Mouse (Mus musculus) intestine, embryonic 15.5 days (tissue): Measurements from ENCODE around the gene March1. TPM values are rescaled to one million over a fixed set of nuclear protein-coding genes. Genes with fewer than 3 reads are reported as not detected.

Source experiments
- ATAC-seq: fragments of 200-750 bp; cut with Nextera tagmentation; 2 replicates; pipeline ENCODE4 v1.8.0; 2017; ENCODE audit warnings: moderate TSS enrichment, moderate library complexity
- H3K27ac ChIP-seq: fragments of 300-500 bp; sonication (generic); 2 replicates; pipeline ENCODE4 v1.5.1; 2015; ENCODE audit warnings: mild to moderate bottlenecking, inconsistent platforms
- H3K27me3 ChIP-seq: fragments of 300-500 bp; sonication (generic); replicated peaks from 2 replicates; pipeline ENCODE4 v1.6.1; 2015; ENCODE audit warnings: inconsistent platforms
- H3K36me3 ChIP-seq: fragments of 300-500 bp; sonication (generic); 2 replicates; pipeline ENCODE4 v1.6.1; 2015; ENCODE audit warnings: inconsistent platforms
- H3K4me1 ChIP-seq: fragments of 300-500 bp; sonication (generic); replicated peaks from 2 replicates; pipeline ENCODE4 v1.6.1; 2015; ENCODE audit warnings: inconsistent platforms
- H3K4me2 ChIP-seq: fragments of 300-500 bp; sonication (generic); replicated peaks from 2 replicates; pipeline ENCODE4 v1.6.1; 2015; ENCODE audit warnings: mild to moderate bottlenecking, inconsistent platforms
- H3K4me3 ChIP-seq: fragments of 300-500 bp; sonication (generic); replicated peaks from 2 replicates; pipeline ENCODE4 v1.5.1; 2015; ENCODE audit warnings: inconsistent platforms
- H3K9ac ChIP-seq: fragments of 300-500 bp; sonication (generic); 2 replicates; pipeline ENCODE4 v1.6.1; 2015; ENCODE audit warnings: inconsistent platforms
- H3K9me3 ChIP-seq: fragments of 300-500 bp; sonication (generic); 2 replicates; pipeline ENCODE4 v1.6.1; 2016; ENCODE audit warnings: inconsistent platforms
- WGBS: fragments of 180-500 bp; shearing (Covaris S2); methylation state at CpG from one replicate; pipeline ENCODE4 v1.1.7; 2015; 5-methylcytosine and 5-hydroxymethylcytosine counted together
- polyA plus RNA-seq: library from polyadenylated mRNA; unstranded; fragments of >200 nt; fragmentation: Nextera tagmentation; extraction: Ambion mirVana; gene quantifications from 2 replicates; pipeline ENCODE4 v1.2.1, GENCODE M21; 2015

The March1 gene
- 0.84 and 0.91 TPM in 2 replicates for polyA plus RNA-seq

DNA sequence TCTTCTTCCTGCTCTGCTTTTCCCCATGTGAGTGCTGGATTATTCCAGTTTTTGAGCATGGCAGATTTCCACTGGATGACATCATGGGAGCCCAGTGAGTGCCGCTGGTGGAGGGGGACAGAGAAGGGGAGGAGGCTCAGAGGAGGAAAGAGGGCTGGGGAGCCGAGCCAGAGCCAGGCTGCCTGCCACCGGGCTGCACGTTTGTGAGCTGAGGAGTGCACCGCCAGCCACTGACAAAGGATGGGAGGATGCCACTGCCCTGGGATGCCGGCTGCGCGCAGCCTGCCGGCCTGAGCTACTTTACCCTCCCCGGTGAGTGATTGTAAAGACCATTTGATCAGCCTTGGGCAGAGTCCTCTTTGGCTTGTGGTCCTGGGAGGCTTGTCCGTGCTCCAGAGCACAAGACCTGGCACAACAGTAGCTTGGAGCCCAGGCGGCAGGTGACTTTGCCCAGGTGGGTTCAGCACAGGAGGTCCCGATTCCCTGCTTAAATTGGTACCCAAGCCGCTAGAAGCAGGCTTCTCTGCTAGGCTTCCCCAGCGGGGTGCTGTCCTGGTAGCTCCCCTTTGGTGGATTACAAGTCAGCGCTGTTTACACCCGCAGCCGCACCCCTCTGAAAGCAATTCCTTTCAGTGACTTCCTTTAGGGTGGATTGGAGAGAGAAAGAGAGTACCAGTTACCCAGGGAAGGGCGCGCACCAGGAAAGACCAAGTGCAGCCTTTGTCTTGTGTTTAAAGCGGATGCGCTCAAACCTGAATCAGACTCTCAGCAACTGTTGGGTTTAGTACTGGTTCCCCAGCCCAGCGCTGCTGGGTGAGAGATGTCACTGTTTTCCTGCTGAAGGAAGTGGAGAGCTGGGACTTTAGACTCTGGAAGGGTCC, at the start of gene March1:
TSS of gene March1 (plus strand) at position 30 of the 881 bp plus-strand sequence.
- Histone ChIP-seq H3K36me3 (no peaks in the 10 kb centered on the region), H3K4me2 (no peak within 1 kb of the TSS), H3K27ac (no peak within 1 kb of the TSS), H3K9ac (no peak within 1 kb of the TSS), H3K27me3 (peaks cover 9% of the 10 kb centered on the region), H3K4me3 (no peak within 1 kb of the TSS), H3K4me1 (no peaks in the 10 kb centered on the region), H3K9me3 (no peaks in the 10 kb centered on the region)
- ATAC-seq, result no peak
- 2% methylated on average over 23 of the region's 23 CpGs for WGBS

DNA sequence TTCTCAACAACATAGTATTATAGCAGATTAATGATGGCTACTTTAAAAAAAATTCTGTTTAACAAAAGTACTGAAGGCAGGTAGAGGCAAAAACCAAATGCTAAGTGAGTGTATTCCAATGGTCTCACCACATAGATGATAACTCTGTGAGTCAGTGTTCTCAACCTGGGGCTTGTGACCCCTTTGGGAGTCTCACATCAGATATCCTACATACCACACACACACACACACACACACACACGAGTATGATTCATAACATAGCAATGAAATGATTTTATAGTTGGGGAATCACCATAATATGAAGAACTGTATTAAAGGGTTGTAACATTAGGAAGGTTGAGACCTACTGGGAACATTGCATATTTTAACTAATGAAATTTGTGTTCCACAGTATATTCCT, 30.8 kb upstream of the March1 start:
- ATAC-seq, result no peak
- Histone ChIP-seq H3K4me2 (no peak overlapping the region), H3K4me1 (no peaks in the 10 kb centered on the region), H3K27ac (no peak overlapping the region), H3K9me3 (no peaks in the 10 kb centered on the region), H3K9ac (no peak overlapping the region), H3K4me3 (no peak overlapping the region), H3K36me3 (no peaks in the 10 kb centered on the region), H3K27me3 (no peaks in the 10 kb centered on the region)
- WGBS, result 70% methylated on average over 1 of the region's 1 CpGs

DNA sequence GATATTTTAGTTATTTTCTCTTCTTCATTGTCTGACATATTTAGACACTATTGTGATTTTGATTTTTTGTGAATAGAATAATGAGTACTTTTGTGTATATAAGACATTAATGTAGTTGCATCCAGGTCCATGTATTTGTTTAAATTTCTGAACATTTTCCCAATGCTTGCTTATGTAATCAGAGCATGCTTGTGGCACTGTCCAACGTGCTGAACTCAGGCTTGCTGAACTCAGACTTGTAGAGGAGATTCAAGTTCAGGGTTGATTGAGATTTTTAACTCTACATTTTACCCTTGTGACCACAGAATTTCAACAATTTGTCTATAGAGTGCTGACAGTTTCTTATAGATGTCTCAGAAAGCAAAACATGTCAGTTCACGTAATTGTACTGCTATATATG, 14.5 kb upstream of the March1 start:
- no peak overlapping the region for H3K4me2 ChIP-seq
- no peak overlapping the region for H3K27ac ChIP-seq
- no peak overlapping the region for H3K4me3 ChIP-seq
- ATAC-seq, result no peak
- no peaks in the 10 kb centered on the region for H3K4me1 ChIP-seq
- H3K9me3 ChIP-seq, result no peaks in the 10 kb centered on the region
- H3K36me3 ChIP-seq, result no peaks in the 10 kb centered on the region
- WGBS, result 41% methylated on average over 2 of the region's 2 CpGs
- H3K27me3 ChIP-seq, result no peaks in the 10 kb centered on the region
- H3K9ac ChIP-seq, result no peak overlapping the region

DNA sequence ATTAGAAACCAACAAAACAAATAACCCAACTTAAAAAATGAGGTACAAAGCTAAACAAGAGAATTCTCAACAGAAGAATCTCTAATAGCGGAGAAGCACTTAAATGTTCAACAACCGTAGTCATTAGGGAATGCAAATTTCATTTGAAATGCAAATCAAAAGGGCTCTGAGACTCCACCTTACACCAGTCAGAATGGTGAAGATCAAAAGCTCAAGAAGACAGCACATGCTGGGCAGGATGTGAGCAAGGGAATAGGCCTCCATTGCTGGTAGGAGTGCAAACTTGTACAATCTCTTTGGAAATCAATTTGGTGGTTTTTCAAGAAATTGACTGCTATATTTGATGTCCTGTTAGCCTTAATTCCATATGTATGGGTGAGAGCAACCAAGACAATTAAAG, 8.2 kb upstream of the March1 start:
- H3K4me2 ChIP-seq, result no peak overlapping the region
- H3K9ac ChIP-seq, result no peak overlapping the region
- no peaks in the 10 kb centered on the region for H3K27me3 ChIP-seq
- ATAC-seq, result no peak
- no peaks in the 10 kb centered on the region for H3K9me3 ChIP-seq
- no peak overlapping the region for H3K4me3 ChIP-seq
- no peak overlapping the region for H3K27ac ChIP-seq
- H3K4me1 ChIP-seq, result no peaks in the 10 kb centered on the region
- 79% methylated on average over 2 of the region's 2 CpGs for WGBS
- H3K36me3 ChIP-seq, result no peaks in the 10 kb centered on the region

DNA sequence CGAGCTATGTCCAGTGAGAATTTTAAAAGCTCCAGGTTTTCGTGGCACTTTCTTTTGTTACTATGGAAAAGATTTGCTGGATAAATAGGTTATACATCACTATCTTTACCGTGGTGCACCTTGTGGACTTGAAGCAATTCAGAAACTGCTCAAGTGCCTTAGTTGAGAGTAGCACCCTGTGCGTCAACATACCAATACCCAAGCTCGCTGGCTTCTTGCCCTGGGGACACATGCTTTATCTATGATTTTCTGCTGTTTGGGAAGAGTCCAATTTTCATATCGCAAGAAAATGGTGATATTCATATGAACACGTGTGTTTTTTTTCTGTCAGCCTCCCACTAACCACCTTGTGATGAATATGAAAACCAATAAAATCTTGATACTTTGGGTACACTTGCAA, 1.3 kb downstream of the March1 start:
- Histone ChIP-seq H3K36me3 (no peaks in the 10 kb centered on the region), H3K27ac (no peak overlapping the region), H3K4me2 (no peak overlapping the region), H3K4me1 (no peaks in the 10 kb centered on the region), H3K9me3 (no peaks in the 10 kb centered on the region), H3K4me3 (no peak overlapping the region), H3K9ac (no peak overlapping the region), H3K27me3 (peaks cover 9% of the 10 kb centered on the region)
- no peak for ATAC-seq
- 39% methylated on average over 7 of the region's 7 CpGs for WGBS

DNA sequence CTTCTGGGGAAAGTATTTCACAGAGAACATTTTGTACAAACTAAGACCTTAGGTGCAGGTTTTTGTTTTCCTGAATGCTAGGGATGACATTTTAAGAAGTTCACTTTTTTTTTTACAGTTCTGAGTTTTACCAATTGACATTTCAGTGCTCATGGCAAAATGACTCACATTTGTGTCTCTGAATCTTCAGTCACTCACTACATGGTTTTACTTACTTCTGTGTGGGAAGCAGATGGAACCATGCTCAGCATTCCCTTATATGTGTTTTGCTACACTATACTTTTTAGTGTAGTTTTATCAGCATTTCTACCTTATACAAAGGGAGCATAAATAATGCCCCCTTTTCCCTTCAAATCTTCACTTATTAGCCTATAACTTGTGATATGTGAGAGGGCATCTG, 27.2 kb downstream of the March1 start:
- Histone ChIP-seq H3K4me1 (no peaks in the 10 kb centered on the region), H3K27ac (no peak overlapping the region), H3K27me3 (no peaks in the 10 kb centered on the region), H3K9me3 (no peaks in the 10 kb centered on the region), H3K9ac (no peak overlapping the region), H3K4me3 (no peak overlapping the region), H3K4me2 (no peak overlapping the region), H3K36me3 (no peaks in the 10 kb centered on the region)
- ATAC-seq, result no peak

DNA sequence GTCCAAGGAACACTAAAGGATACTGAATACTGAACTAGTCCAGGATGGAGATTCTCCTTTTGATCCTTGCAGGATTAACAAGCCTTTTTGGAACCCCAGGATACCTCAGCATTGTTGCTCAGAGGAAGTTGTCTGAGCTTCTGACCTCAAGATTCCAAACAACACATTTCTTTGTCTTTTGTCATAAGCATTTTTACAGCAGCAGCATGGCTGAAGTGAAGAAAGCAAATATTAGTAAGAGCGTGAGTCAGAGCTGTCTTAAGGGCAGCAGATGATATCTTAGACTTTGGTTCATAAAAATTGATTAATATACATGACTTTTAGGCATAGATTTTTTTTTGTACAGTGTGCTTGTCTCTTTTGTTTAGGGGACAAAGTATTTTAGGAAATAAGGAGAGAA, 27.8 kb downstream of the March1 start:
- H3K27ac ChIP-seq, result no peak overlapping the region
- 72% methylated on average over 1 of the region's 1 CpGs for WGBS
- H3K4me1 ChIP-seq, result no peaks in the 10 kb centered on the region
- ATAC-seq, result no peak
- no peak overlapping the region for H3K4me3 ChIP-seq
- H3K9ac ChIP-seq, result no peak overlapping the region
- no peaks in the 10 kb centered on the region for H3K9me3 ChIP-seq
- no peaks in the 10 kb centered on the region for H3K27me3 ChIP-seq
- H3K4me2 ChIP-seq, result no peak overlapping the region
- no peaks in the 10 kb centered on the region for H3K36me3 ChIP-seq

DNA sequence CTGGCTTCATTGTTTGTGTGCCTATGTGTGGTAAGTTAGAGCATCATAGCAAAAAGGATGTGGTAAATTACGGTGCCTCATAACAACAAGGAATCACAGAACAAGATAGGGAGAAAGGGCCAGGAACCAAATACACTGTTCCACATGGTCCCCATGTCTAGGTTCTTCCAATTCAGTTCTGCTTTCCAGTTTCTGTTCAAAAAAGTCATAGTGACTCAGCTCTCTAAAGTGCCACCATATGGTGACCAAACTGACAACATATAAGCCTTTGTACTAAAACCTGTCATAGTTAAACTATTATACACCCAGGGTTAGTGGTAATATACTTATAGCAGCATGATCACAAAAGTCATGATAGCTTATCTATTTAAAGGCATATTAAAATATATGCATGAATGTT, 28.2 kb downstream of the March1 start:
- WGBS, result 73% methylated on average over 1 of the region's 1 CpGs
- no peak for ATAC-seq
- H3K4me3 ChIP-seq, result no peak overlapping the region
- H3K9me3 ChIP-seq, result no peaks in the 10 kb centered on the region
- no peaks in the 10 kb centered on the region for H3K4me1 ChIP-seq
- no peak overlapping the region for H3K4me2 ChIP-seq
- no peak overlapping the region for H3K9ac ChIP-seq
- H3K27ac ChIP-seq, result no peak overlapping the region
- no peaks in the 10 kb centered on the region for H3K27me3 ChIP-seq
- no peaks in the 10 kb centered on the region for H3K36me3 ChIP-seq

DNA sequence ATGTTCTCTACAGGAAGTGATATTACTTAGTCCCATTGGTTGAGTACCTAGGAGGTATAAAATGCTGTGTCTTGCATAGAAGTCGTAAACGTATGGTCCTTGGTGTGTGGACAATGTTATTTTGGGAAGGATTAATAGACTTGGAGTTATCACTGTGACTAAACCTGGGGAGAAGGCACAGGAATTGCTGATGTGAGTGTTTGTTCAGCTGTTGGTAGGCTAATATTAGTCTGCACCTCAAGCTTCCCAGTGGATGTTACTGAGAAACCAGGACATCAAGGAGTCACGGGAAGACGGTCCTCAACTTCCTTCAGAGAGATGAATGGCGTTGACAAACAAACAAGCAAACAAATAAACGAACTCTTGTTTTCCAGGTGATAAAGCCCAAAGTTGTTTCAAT, 38.2 kb downstream of the March1 start:
- H3K36me3 ChIP-seq, result no peaks in the 10 kb centered on the region
- no peaks in the 10 kb centered on the region for H3K27me3 ChIP-seq
- no peak for ATAC-seq
- H3K9me3 ChIP-seq, result no peaks in the 10 kb centered on the region
- no peak overlapping the region for H3K9ac ChIP-seq
- H3K27ac ChIP-seq, result no peak overlapping the region
- 75% methylated on average over 6 of the region's 6 CpGs for WGBS
- no peak overlapping the region for H3K4me2 ChIP-seq
- no peaks in the 10 kb centered on the region for H3K4me1 ChIP-seq
- H3K4me3 ChIP-seq, result no peak overlapping the region

DNA sequence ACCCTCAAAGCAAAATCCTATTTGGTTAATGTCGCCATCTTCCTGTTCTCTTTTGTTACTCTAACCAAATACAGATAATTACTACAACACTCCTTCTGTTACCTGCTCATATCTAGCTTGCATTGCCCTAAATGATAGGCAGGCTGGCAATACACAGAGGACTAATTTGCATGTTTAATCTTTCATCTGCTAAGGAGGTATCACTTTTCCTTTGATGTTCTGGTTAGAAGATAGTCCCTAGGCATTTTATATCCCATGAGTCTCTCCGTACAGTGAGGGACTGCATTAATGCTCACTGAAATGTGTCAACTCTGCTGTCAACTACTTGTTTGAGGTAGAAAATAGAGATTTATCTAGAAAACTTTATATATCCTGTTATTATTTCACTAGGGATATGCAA, 44.2 kb downstream of the March1 start:
- Histone ChIP-seq H3K27ac (no peak overlapping the region), H3K4me1 (no peaks in the 10 kb centered on the region), H3K36me3 (no peaks in the 10 kb centered on the region), H3K27me3 (no peaks in the 10 kb centered on the region), H3K4me2 (no peak overlapping the region), H3K9me3 (no peaks in the 10 kb centered on the region), H3K4me3 (no peak overlapping the region), H3K9ac (no peak overlapping the region)
- ATAC-seq, result no peak
- 81% methylated on average over 2 of the region's 2 CpGs for WGBS

DNA sequence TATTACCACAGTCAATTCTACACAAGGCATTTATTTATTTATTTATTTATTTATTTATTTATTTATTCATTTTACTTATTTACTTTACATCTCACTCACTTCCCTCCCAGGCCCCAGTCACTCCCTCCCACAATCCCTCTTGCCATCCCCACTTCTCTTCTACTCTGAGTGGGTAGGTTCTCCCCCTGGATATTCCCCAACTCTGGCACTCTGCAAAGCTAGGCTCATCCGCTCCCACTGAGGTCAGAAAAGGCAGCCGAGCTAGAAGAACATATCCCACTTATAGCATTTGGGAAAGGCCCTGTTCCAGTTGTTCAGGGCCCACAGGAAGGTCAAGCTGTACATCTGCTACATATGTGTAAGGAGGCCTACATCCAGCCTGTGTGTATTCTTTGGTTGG, 48.1 kb downstream of the March1 start:
- no peak overlapping the region for H3K9ac ChIP-seq
- H3K4me2 ChIP-seq, result no peak overlapping the region
- no peak overlapping the region for H3K4me3 ChIP-seq
- no peaks in the 10 kb centered on the region for H3K27me3 ChIP-seq
- H3K36me3 ChIP-seq, result no peaks in the 10 kb centered on the region
- H3K27ac ChIP-seq, result no peak overlapping the region
- 90% methylated on average over 2 of the region's 2 CpGs for WGBS
- no peak for ATAC-seq
- no peaks in the 10 kb centered on the region for H3K9me3 ChIP-seq
- no peaks in the 10 kb centered on the region for H3K4me1 ChIP-seq

DNA sequence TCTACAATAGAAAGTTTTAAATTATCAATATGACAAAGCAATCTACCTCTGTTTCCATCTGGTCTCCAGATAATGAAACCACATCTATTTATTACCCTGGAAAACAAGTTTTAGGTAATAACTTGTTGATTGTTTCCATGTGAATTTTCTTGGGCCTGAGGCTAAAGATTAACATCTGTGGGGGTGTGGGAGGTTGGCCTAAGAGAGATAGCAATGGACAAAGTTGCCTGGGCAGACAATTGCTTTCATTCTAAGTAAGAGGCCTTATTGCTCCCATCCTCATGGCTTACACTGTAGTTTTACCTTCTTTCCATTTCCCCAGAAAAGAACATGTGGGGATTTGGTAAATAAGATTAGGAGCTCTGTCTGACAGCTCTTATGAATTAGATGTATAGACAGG, 125.4 kb downstream of the March1 start:
- Histone ChIP-seq H3K27ac (no peak overlapping the region), H3K27me3 (no peaks in the 10 kb centered on the region), H3K36me3 (no peaks in the 10 kb centered on the region), H3K9me3 (no peaks in the 10 kb centered on the region), H3K4me1 (no peaks in the 10 kb centered on the region), H3K9ac (no peak overlapping the region), H3K4me3 (no peak overlapping the region), H3K4me2 (no peak overlapping the region)
- ATAC-seq, result no peak

DNA sequence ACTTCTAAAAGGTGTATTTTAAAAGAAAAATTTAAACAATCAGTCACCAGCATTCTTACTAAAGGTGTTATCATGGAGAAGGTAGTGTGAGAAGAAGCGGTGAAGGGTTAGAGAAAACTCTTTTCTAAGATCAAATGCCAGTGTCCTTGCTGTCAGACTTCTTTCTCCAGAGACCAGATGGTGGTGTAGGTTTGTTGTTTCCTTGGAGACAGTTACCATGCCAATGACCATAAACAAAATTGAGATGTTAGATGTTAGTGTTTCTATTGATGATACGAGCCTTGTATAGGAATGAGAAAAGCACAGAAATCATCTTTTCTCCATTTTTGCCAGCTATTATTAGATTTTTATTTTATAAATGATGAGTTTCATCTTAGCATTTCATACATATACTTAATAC, 158.1 kb downstream of the March1 start:
- no peaks in the 10 kb centered on the region for H3K4me1 ChIP-seq
- WGBS, result 79% methylated on average over 2 of the region's 2 CpGs
- no peaks in the 10 kb centered on the region for H3K27me3 ChIP-seq
- no peak overlapping the region for H3K4me2 ChIP-seq
- no peaks in the 10 kb centered on the region for H3K36me3 ChIP-seq
- no peak overlapping the region for H3K9ac ChIP-seq
- H3K27ac ChIP-seq, result no peak overlapping the region
- no peak overlapping the region for H3K4me3 ChIP-seq
- no peak for ATAC-seq
- H3K9me3 ChIP-seq, result no peaks in the 10 kb centered on the region
